In genomic region chr17:28180331-28180730, GRCm38 (mm10) we compare ENCODE assay signal across 11 mouse cellular contexts. TPM values are rescaled to one million over a fixed set of nuclear protein-coding genes. Genes with fewer than 3 reads are reported as not detected.
DNase-seq lines count a peak whose midpoint lies in the region; ATAC-seq and TF ChIP-seq lines count a peak whose summit lies in the region.
"Had no signal": no experiment of that assay in that cellular context is flagged by ENCODE, and none has a peak within 500 bp of the region (broad histone marks: within the 10 kb centered on the region; RNA-seq: fewer than 3 reads in every experiment).

No protein-coding gene starts in this region.

- peaks cover 16% of the 10 kb centered on the region for H3K36me3 ChIP-seq in forebrain, embryonic 10.5 days (replicated peaks)
- no peaks in the 10 kb centered on the region for H3K36me3 ChIP-seq in forebrain, embryonic 16.5 days (ENCODE audit: control insufficient read depth, insufficient read depth)
- H3K36me3 ChIP-seq in lung, embryonic 14.5 days (ENCODE audit: insufficient read depth) = no peaks in the 10 kb centered on the region
- H3K36me3 ChIP-seq in lung, postnatal 0 days (ENCODE audit: insufficient read depth, low read length) = no peaks in the 10 kb centered on the region
- H3K36me3 ChIP-seq in heart, embryonic 12.5 days = no peaks in the 10 kb centered on the region

- H3K4me3 ChIP-seq in forebrain, embryonic 10.5 days = no peak overlapping the region
- no peak overlapping the region for H3K4me3 ChIP-seq in forebrain, embryonic 16.5 days (replicated peaks; ENCODE audit: low read length)
- no peak overlapping the region for H3K4me3 ChIP-seq in lung, embryonic 14.5 days (ENCODE audit: low read depth, low read length)
- no peak overlapping the region for H3K4me3 ChIP-seq in lung, postnatal 0 days (ENCODE audit: low read depth, low read length)
- H3K4me3 ChIP-seq in heart, embryonic 12.5 days = peak overlapping the region; percentile 8; the same call in 1 of the 2 replicates

- no peaks in the 10 kb centered on the region for H3K9me3 ChIP-seq in forebrain, embryonic 10.5 days
- no peaks in the 10 kb centered on the region for H3K9me3 ChIP-seq in forebrain, embryonic 16.5 days (ENCODE audit: control insufficient read depth, low read length)
- H3K9me3 ChIP-seq in lung, embryonic 14.5 days (ENCODE audit: low read depth, low read length) = no peaks in the 10 kb centered on the region
- no peaks in the 10 kb centered on the region for H3K9me3 ChIP-seq in lung, postnatal 0 days (ENCODE audit: low read length)
- H3K9me3 ChIP-seq in heart, embryonic 12.5 days (replicated peaks) = no peaks in the 10 kb centered on the region

- no peak overlapping the region for H3K4me2 ChIP-seq in forebrain, embryonic 16.5 days (ENCODE audit: low read length)
- H3K4me2 ChIP-seq in lung, embryonic 14.5 days = peak overlapping the region; percentile 4; the same call in 1 of the 2 replicates
- H3K4me2 ChIP-seq in lung, postnatal 0 days (replicated peaks; ENCODE audit: low read depth, low read length) = no peak overlapping the region
- peak overlapping the region; percentile 44 for H3K4me2 ChIP-seq in heart, embryonic 12.5 days

- no peak overlapping the region for H3K9ac ChIP-seq in forebrain, embryonic 16.5 days (replicated peaks; ENCODE audit: low read depth, low read length)
- H3K9ac ChIP-seq in lung, embryonic 14.5 days = no peak overlapping the region
- no peak overlapping the region for H3K9ac ChIP-seq in lung, postnatal 0 days (replicated peaks; ENCODE audit: low read depth)
- H3K9ac ChIP-seq in heart, embryonic 12.5 days = peak overlapping the region; percentile 42; the same call in 1 of the 2 replicates

- 45% methylated on average over 4 of the region's 4 CpGs for WGBS in forebrain, embryonic 10.5 days
- WGBS in forebrain, embryonic 16.5 days = 44% methylated on average over 4 of the region's 4 CpGs
- WGBS in lung, embryonic 14.5 days = 57% methylated on average over 4 of the region's 4 CpGs
- WGBS in lung, postnatal 0 days = 48% methylated on average over 4 of the region's 4 CpGs
- WGBS in heart, embryonic 12.5 days = 46% methylated on average over 4 of the region's 4 CpGs

- H3K27me3 ChIP-seq in forebrain, embryonic 10.5 days (ENCODE audit: poor library complexity, severe bottlenecking) = no peaks in the 10 kb centered on the region
- H3K27me3 ChIP-seq in forebrain, embryonic 16.5 days (replicated peaks; ENCODE audit: control insufficient read depth, insufficient read depth, low read length) = no peaks in the 10 kb centered on the region
- no peaks in the 10 kb centered on the region for H3K27me3 ChIP-seq in lung, embryonic 14.5 days (ENCODE audit: insufficient read depth, low read length)
- H3K27me3 ChIP-seq in lung, postnatal 0 days (replicated peaks; ENCODE audit: insufficient read depth, low read length) = no peaks in the 10 kb centered on the region
- H3K27me3 ChIP-seq in heart, embryonic 12.5 days (replicated peaks) = no peaks in the 10 kb centered on the region
- H3K27me3 ChIP-seq: Patski had no signal

- no peak for TF ChIP-seq CTCF in lung, embryonic 14.5 days (IDR thresholded peaks at IDR 0.05; ENCODE audit: low read depth)
- TF ChIP-seq CTCF in lung, postnatal 0 days (IDR thresholded peaks at IDR 0.05) = no peak

- H3K4me1 ChIP-seq in forebrain, embryonic 10.5 days = peaks cover 70% of the 10 kb centered on the region
- peaks cover 19% of the 10 kb centered on the region for H3K4me1 ChIP-seq in forebrain, embryonic 16.5 days (replicated peaks; ENCODE audit: control insufficient read depth, insufficient read depth, low read length)
- H3K4me1 ChIP-seq in lung, embryonic 14.5 days (ENCODE audit: insufficient read depth) = peaks cover 22% of the 10 kb centered on the region
- peaks cover 14% of the 10 kb centered on the region; the same call in 1 of the 2 replicates for H3K4me1 ChIP-seq in lung, postnatal 0 days (ENCODE audit: insufficient read depth, low read depth, low read length)
- peaks cover 80% of the 10 kb centered on the region for H3K4me1 ChIP-seq in heart, embryonic 12.5 days (replicated peaks)

- no peak for TF ChIP-seq EP300 in lung, postnatal 0 days (IDR thresholded peaks at IDR 0.05)

- H3K27ac ChIP-seq in forebrain, embryonic 10.5 days = peak overlapping the region; percentile 1; the same call in 1 of the 2 replicates
- H3K27ac ChIP-seq in forebrain, embryonic 16.5 days (ENCODE audit: low read length) = no peak overlapping the region
- H3K27ac ChIP-seq in lung, embryonic 14.5 days (ENCODE audit: low read depth) = no peak overlapping the region; the same call in 1 of the 2 replicates
- no peak overlapping the region for H3K27ac ChIP-seq in lung, postnatal 0 days (ENCODE audit: low read length)
- peak overlapping the region; percentile 50 for H3K27ac ChIP-seq in heart, embryonic 12.5 days (ENCODE audit: poor library complexity, severe bottlenecking)

- ATAC-seq in forebrain, embryonic 16.5 days = no peak
- no peak for ATAC-seq in lung, embryonic 14.5 days (ENCODE audit: insufficient read depth)
- ATAC-seq in lung, postnatal 0 days = no peak
- ATAC-seq in heart, embryonic 12.5 days (ENCODE audit: insufficient number of reproducible peaks, low FRiP score) = no peak
- ATAC-seq: Patski had no signal

- DNase-seq in forebrain, embryonic 10.5 days (ENCODE audit: extremely low spot score, low spot score) = no peak
- DNase-seq in lung, embryonic 14.5 days = peak; percentile 39
- no peak for DNase-seq in lung, postnatal 0 days (ENCODE audit: low spot score)
- DNase-seq in lung, postnatal 25 days (ENCODE audit: low spot score) = peak; percentile 18
- no peak for DNase-seq in ovary, adult 18-20 months (ENCODE audit: low spot score)
- no peak for DNase-seq in layer of hippocampus, postnatal 36 days
- DNase-seq: gastrocnemius, postnatal 36 days had no signal

RNA-seq across cellular contexts. Expression of gene Zfp523, which starts 3.4 kb away (rescaled TPM):
- 32.6 and 35.6 TPM in 2 replicates for polyA plus RNA-seq in forebrain, embryonic 10.5 days (2016; fragmentation: Nextera tagmentation; extraction: Ambion mirVana)
- polyA plus RNA-seq in forebrain, embryonic 16.5 days (2015; fragmentation: Nextera tagmentation; extraction: Ambion mirVana) = 34.4 and 40.3 TPM in 2 replicates
- 36.0 and 45.4 TPM in 2 replicates for polyA plus RNA-seq in lung, embryonic 14.5 days (2014; fragmentation: Nextera tagmentation; extraction: Ambion mirVana)
- polyA plus RNA-seq in lung, postnatal 0 days (2015; fragmentation: Nextera tagmentation; extraction: Ambion mirVana) = 18.7 and 20.2 TPM in 2 replicates
- polyA plus RNA-seq in heart, embryonic 12.5 days (2016; fragmentation: Nextera tagmentation; extraction: Ambion mirVana) = 26.8 and 27.1 TPM in 2 replicates
- 100 to 1,000 TPM; 101 to 112 TPM for total RNA-seq in layer of hippocampus, postnatal 36 days (2021)

RNA-seq across cellular contexts. Expression of gene Def6, which starts 27.2 kb away (rescaled TPM):
- polyA plus RNA-seq in forebrain, embryonic 10.5 days (2016; fragmentation: Nextera tagmentation; extraction: Ambion mirVana) = 2.4 and 4.1 TPM in 2 replicates
- polyA plus RNA-seq in forebrain, embryonic 16.5 days (2015; fragmentation: Nextera tagmentation; extraction: Ambion mirVana) = 4.5 and 4.6 TPM in 2 replicates
- 2.4 and 2.7 TPM in 2 replicates for polyA plus RNA-seq in lung, embryonic 14.5 days (2014; fragmentation: Nextera tagmentation; extraction: Ambion mirVana)
- polyA plus RNA-seq in lung, postnatal 0 days (2015; fragmentation: Nextera tagmentation; extraction: Ambion mirVana) = 5.8 and 6.2 TPM in 2 replicates
- 3.3 and 4.9 TPM in 2 replicates for polyA plus RNA-seq in heart, embryonic 12.5 days (2016; fragmentation: Nextera tagmentation; extraction: Ambion mirVana)
- total RNA-seq in layer of hippocampus, postnatal 36 days (2021) = 1 to 10 TPM; 2.1 to 3.4 TPM

RNA-seq across cellular contexts. Expression of gene Scube3, which starts 38.4 kb away (rescaled TPM):
- polyA plus RNA-seq in forebrain, embryonic 10.5 days (2016; fragmentation: Nextera tagmentation; extraction: Ambion mirVana) = 11.5 and 13.9 TPM in 2 replicates
- polyA plus RNA-seq in forebrain, embryonic 16.5 days (2015; fragmentation: Nextera tagmentation; extraction: Ambion mirVana) = 4.7 and 4.9 TPM in 2 replicates
- polyA plus RNA-seq in lung, embryonic 14.5 days (2014; fragmentation: Nextera tagmentation; extraction: Ambion mirVana) = 2.2 and 2.5 TPM in 2 replicates
- 0.27 and 0.30 TPM in 2 replicates for polyA plus RNA-seq in lung, postnatal 0 days (2015; fragmentation: Nextera tagmentation; extraction: Ambion mirVana)
- polyA plus RNA-seq in heart, embryonic 12.5 days (2016; fragmentation: Nextera tagmentation; extraction: Ambion mirVana) = 1.1 and 1.2 TPM in 2 replicates
- total RNA-seq in layer of hippocampus, postnatal 36 days (2021) = 1 to 10 TPM in 1 of 2 experiments, under 1 TPM in 1; 0.96 to 1.0 TPM
- total RNA-seq: megakaryocyte, adult 5-6 weeks had no signal

RNA-seq across cellular contexts. Expression of gene Ppard, which starts 52.2 kb away (rescaled TPM):
- polyA plus RNA-seq in forebrain, embryonic 10.5 days (2016; fragmentation: Nextera tagmentation; extraction: Ambion mirVana) = 1.3 and 1.4 TPM in 2 replicates
- 1.2 and 1.3 TPM in 2 replicates for polyA plus RNA-seq in forebrain, embryonic 16.5 days (2015; fragmentation: Nextera tagmentation; extraction: Ambion mirVana)
- polyA plus RNA-seq in lung, embryonic 14.5 days (2014; fragmentation: Nextera tagmentation; extraction: Ambion mirVana) = 1.8 and 2.8 TPM in 2 replicates
- 2.4 and 3.0 TPM in 2 replicates for polyA plus RNA-seq in lung, postnatal 0 days (2015; fragmentation: Nextera tagmentation; extraction: Ambion mirVana)
- polyA plus RNA-seq in heart, embryonic 12.5 days (2016; fragmentation: Nextera tagmentation; extraction: Ambion mirVana) = 1.1 and 1.4 TPM in 2 replicates
- 10 to 100 TPM; 22.8 to 30.3 TPM for total RNA-seq in layer of hippocampus, postnatal 36 days (2021)

Comparison
In these comparisons a context has a peak if more than half of its experiments do, and no peak if none do; other contexts are left out.
1. DNase-seq: peak in lung, embryonic 14.5 days (single experiment) and lung, postnatal 25 days (single experiment); none in forebrain, embryonic 10.5 days (single experiment), lung, postnatal 0 days (single experiment), ovary, adult 18-20 months (single experiment) and layer of hippocampus, postnatal 36 days (0 of 2).
2. H3K27ac ChIP-seq: peak in forebrain, embryonic 10.5 days (single experiment) and heart, embryonic 12.5 days (single experiment); none in forebrain, embryonic 16.5 days (single experiment), lung, embryonic 14.5 days (single experiment) and lung, postnatal 0 days (single experiment).
3. H3K4me2 ChIP-seq: peak in lung, embryonic 14.5 days (single experiment) and heart, embryonic 12.5 days (single experiment); none in forebrain, embryonic 16.5 days (single experiment) and lung, postnatal 0 days (single experiment).